Mouse (Mus musculus) liver, adult 2 months (tissue): Measurements from ENCODE around the gene Lingo3. TPM values are rescaled to one million over a fixed set of nuclear protein-coding genes. Genes with fewer than 3 reads are reported as not detected.

Experiments used
- DNase-seq: peaks from one replicate; pipeline ENCODE4 v3.0.0-alpha.2; 2011; ENCODE audit warnings: low read depth, low spot score; ENCODE audit errors: extremely low read depth
- H3K27ac ChIP-seq: fragments of 200-500 bp; replicated peaks from 2 replicates; pipeline ENCODE4 v1.5.1; 2012; ENCODE audit warnings: low read depth, mild to moderate bottlenecking, control low read depth, inconsistent platforms, low read length; ENCODE audit not compliant: insufficient read depth
- H3K27me3 ChIP-seq: fragments of 200-500 bp; 2 replicates; pipeline ENCODE4 v1.6.1; 2012; ENCODE audit warnings: mild to moderate bottlenecking, moderate library complexity, low read length, inconsistent platforms; ENCODE audit not compliant: control insufficient read depth, insufficient read depth
- H3K36me3 ChIP-seq: fragments of 200-500 bp; 2 replicates; pipeline ENCODE4 v1.6.1; 2012; ENCODE audit warnings: low read length, inconsistent platforms; ENCODE audit not compliant: control insufficient read depth, insufficient read depth
- H3K4me1 ChIP-seq: fragments of 200-500 bp; 2 replicates; pipeline ENCODE4 v1.6.1; 2011; ENCODE audit warnings: low read length; ENCODE audit not compliant: control insufficient read depth, insufficient read depth
- H3K4me3 ChIP-seq: fragments of 200-500 bp; 2 replicates; pipeline ENCODE4 v1.5.1; 2011; ENCODE audit warnings: low read depth, mild to moderate bottlenecking, control low read depth, low read length, moderate library complexity; ENCODE audit not compliant: insufficient read depth
- H3K79me2 ChIP-seq: fragments of 200-500 bp; 2 replicates; pipeline ENCODE4 v1.6.1; 2012; ENCODE audit warnings: inconsistent platforms, mild to moderate bottlenecking, low read length, moderate library complexity; ENCODE audit not compliant: control insufficient read depth, insufficient read depth
- H3K9ac ChIP-seq: fragments of 200-500 bp; 2 replicates; pipeline ENCODE4 v1.6.1; 2012; ENCODE audit warnings: low read depth, mild to moderate bottlenecking, control low read depth, inconsistent platforms, low read length
- CTCF ChIP-seq: fragments of 200-500 bp; IDR thresholded peaks from 2 replicates; pipeline ENCODE4 v1.5.1; 2011; ENCODE audit warnings: low read depth, low read length, control low read depth
- POLR2A ChIP-seq: fragments of 200-500 bp; IDR thresholded peaks from 2 replicates; pipeline ENCODE4 v1.6.1; 2011; ENCODE audit warnings: low read length, control low read depth; ENCODE audit not compliant: insufficient read depth; ENCODE audit errors: extremely low read depth
- WGBS: fragments of 180-500 bp; shearing (Covaris S2); methylation state at CpG from one replicate; pipeline ENCODE4 v1.1.7; 2018; 5-methylcytosine and 5-hydroxymethylcytosine counted together
- polyA plus RNA-seq: library from polyadenylated mRNA; depleted of rRNA; stranded (reverse); fragments of >200 nt; gene quantifications from 2 replicates; pipeline ENCODE4 v1.2.3, GENCODE M21; 2012
- total RNA-seq: library from RNA; depleted of rRNA; stranded (reverse); fragments of >200 nt; gene quantifications from 2 replicates; pipeline ENCODE4 v1.2.3, GENCODE M21; 2014

Gene Lingo3
- total and polyA plus RNA-seq, 2 experiments: 0.05 TPM; not detected in 1

DNA sequence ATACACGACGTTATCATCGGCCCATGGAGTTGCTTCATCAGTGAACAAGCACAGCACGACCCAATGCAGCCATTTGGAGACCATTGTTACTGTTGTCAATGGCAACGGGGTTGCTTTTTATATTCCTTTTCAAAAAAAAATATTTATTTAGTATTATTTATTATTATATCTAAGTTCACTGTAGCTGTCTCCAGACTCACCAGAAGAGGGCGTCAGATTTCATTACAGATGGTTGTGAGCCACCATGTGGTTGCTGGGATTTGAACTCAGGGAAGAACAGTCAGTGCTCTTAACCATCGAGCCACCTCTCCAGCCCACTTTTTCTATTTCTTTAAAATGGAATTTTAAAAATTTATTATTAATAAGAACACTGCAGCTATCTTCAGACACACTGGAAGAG, 29.0 kb downstream of the Lingo3 start:
- no peak overlapping the region for H3K4me3 ChIP-seq
- H3K4me1 ChIP-seq: peaks cover 4% of the 10 kb centered on the region; the same call in 1 of the 2 replicates
- H3K27ac ChIP-seq: no peak overlapping the region
- no peaks in the 10 kb centered on the region for H3K27me3 ChIP-seq
- no peaks in the 10 kb centered on the region for H3K79me2 ChIP-seq
- DNase-seq: no peak
- no peak overlapping the region for H3K9ac ChIP-seq
- H3K36me3 ChIP-seq: no peaks in the 10 kb centered on the region
- WGBS: 56% methylated on average over 7 of the region's 7 CpGs
- TF ChIP-seq CTCF: no peak
- TF ChIP-seq POLR2A: no peak

DNA sequence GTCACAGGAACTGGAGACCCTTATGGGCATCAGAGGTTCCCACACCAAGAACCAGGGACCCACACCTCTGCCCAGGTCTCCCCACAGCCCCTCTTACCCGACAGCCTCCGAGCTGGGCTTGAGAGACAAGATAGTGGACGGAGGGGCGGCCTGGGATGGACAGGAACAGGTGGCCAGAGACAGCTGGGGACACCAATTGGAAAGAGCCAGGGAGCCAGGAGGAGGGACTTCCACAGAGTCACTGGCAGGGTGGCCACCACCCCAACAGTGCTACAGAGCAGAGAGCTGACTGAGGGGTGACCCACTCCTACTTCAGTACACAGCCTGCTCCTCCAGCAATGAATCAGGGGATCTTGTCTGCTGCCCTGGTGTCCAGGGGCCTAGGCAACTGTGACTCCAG, 30.5 kb downstream of the Lingo3 start, which contains the start of gene Jsrp1:
Gene Jsrp1, minus strand, starts transcription at position 133 of the 400 bp plus-strand sequence.
- DNase-seq: no peak
- TF ChIP-seq POLR2A (no peak), CTCF (no peak)
- 90% methylated on average over 4 of the region's 4 CpGs for WGBS
- Histone ChIP-seq H3K36me3 (no peaks in the 10 kb centered on the region), H3K79me2 (no peaks in the 10 kb centered on the region), H3K9ac (no peak within 1 kb of the TSS), H3K4me1 (no peaks in the 10 kb centered on the region), H3K4me3 (no peak within 1 kb of the TSS), H3K27ac (no peak within 1 kb of the TSS), H3K27me3 (no peaks in the 10 kb centered on the region; the same call in 1 of the 2 replicates)

DNA sequence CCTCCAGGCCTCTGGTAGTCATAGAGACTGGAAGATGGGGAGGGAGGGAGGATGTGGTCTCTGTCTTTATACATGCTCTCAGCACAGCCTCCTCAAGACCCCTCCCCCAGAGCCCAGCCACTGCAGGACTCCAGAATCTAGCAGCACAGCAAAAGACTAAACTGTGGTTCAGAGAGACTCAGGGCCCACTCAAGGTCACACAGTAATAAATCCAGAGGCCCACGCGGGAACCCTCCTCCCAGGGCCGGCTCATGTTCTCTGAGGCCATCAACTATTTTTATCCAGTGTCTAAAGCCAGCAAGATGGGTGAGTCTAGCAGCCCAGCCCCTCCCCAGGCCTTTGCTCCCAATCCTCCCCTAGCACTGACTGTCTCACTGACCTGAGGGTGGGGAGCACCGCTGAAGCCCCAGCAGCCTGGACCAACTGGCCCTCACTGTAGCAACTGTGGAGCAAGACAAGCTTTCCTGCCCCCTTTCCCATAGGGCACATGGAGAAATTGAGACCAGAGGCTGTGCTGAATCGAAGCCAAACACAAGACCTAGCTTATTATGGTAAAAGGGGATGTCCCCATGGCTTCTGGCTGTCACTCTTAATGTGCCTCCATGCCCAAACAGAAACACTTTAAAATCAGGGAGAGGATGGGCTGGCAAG, 31.3 kb downstream of the Lingo3 start:
- Histone ChIP-seq H3K4me3 (no peak overlapping the region), H3K27me3 (no peaks in the 10 kb centered on the region; the same call in 1 of the 2 replicates), H3K4me1 (no peaks in the 10 kb centered on the region; the same call in 1 of the 2 replicates), H3K9ac (no peak overlapping the region), H3K27ac (no peak overlapping the region), H3K79me2 (no peaks in the 10 kb centered on the region), H3K36me3 (no peaks in the 10 kb centered on the region)
- 63% methylated on average over 5 of the region's 5 CpGs for WGBS
- no peak for TF ChIP-seq CTCF
- TF ChIP-seq POLR2A: no peak
- no peak for DNase-seq

DNA sequence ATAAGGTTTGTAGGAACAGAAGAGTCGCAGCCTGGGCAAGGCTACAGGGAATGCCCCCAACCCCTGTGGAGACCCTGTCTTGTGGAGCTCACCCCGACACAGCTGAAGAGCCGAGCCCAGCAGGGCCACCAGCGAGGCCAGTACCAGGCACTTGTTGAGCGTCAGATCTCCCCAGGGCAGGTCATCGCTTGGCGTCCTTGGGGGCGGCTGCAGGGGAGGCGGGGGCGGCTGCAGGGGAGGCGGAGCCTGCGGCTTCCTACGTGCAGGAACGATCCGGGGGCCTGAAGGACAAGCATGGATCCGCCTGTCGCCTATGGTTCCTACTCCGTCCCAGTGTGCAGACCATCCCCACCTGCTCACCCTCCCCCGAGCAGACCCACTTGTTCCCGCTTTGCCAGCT, 33.8 kb downstream of the Lingo3 start:
- no peaks in the 10 kb centered on the region; the same call in 1 of the 2 replicates for H3K27me3 ChIP-seq
- H3K9ac ChIP-seq: no peak overlapping the region
- peaks cover 5% of the 10 kb centered on the region for H3K4me1 ChIP-seq
- no peak overlapping the region for H3K27ac ChIP-seq
- H3K4me3 ChIP-seq: no peak overlapping the region
- no peaks in the 10 kb centered on the region for H3K79me2 ChIP-seq
- no peak for DNase-seq
- 26% methylated on average over 20 of the region's 20 CpGs for WGBS
- no peaks in the 10 kb centered on the region for H3K36me3 ChIP-seq
- TF ChIP-seq CTCF: no peak

DNA sequence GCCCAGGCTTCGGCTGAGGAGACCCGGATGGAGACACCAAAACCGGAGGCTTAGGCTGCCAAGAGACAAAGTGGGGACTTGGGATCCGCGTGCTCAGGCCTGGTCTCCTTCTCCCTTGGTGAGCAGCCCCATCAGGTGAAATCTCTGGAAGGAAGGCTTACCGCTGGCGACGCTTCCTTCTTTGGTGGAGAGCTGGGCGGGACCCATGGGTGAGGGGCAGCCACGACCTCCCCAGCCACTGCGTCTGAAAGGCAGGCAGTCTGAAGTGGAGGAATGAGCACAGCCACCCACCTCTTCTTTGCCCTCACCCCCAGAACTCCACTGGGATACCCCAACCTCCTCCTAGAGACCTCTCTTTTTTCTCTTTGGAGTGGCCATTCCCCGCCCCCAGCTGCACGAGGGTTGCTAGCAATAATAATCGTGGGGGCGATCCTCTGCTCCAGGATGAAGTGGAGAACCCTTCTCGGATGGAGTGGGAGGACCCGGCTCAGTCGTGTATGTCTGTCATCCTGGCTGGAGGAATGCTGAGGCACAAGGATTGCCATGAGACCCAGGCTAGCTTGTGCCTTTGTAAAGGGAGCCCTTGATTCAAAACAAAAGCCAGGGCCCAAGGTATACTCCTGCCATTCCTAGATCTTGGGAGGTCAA, 34.7 kb downstream of the Lingo3 start:
- TF ChIP-seq POLR2A: no peak
- TF ChIP-seq CTCF: no peak
- no peak overlapping the region for H3K9ac ChIP-seq
- no peak overlapping the region for H3K27ac ChIP-seq
- DNase-seq: no peak
- H3K36me3 ChIP-seq: no peaks in the 10 kb centered on the region
- H3K27me3 ChIP-seq: no peaks in the 10 kb centered on the region; the same call in 1 of the 2 replicates
- H3K4me1 ChIP-seq: peaks cover 5% of the 10 kb centered on the region
- no peak overlapping the region for H3K4me3 ChIP-seq
- 33% methylated on average over 18 of the region's 18 CpGs for WGBS
- H3K79me2 ChIP-seq: no peaks in the 10 kb centered on the region
